Mouse (Mus musculus): ENCODE results near the gene Hoxa4.

DNA sequence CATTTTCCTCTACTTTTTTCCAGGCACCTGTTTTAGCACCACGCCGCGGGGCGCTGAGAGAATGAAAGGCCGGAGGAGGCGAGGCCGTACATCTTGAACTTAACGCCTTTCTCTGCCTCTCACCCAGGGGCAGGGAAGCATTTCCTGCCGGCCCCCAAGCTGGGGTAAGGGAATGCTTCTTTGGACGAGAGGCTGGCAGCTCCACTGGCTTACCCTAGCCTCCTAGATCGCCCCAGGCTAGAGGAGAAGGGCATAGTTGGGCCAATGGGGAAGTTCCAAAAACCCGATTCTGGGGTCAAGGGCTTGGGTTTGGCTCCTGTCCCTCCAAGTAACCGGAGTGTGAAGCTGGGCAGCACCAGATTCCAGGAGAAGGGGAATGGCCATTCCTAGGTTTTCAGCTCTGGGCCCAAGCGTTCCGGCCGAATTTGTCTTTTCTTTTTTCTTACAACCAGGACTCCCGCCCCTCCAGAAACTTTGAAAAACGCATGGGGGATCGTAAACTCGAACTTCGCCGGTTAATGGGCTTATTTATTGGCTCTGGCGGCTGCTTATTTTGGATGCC is 41.5 kb upstream of the Hoxa4 start:
- no peak for TF ChIP-seq MAFK (IDR thresholded peaks at IDR 0.05; ENCODE audit: insufficient read depth, low read depth, low read length)
- TF ChIP-seq ZNF384 (IDR thresholded peaks at IDR 0.05; ENCODE audit: low read depth, low read length) = no peak
